Mouse (Mus musculus): ENCODE data around the gene Arhgef11.

The Arhgef11 gene

DNA sequence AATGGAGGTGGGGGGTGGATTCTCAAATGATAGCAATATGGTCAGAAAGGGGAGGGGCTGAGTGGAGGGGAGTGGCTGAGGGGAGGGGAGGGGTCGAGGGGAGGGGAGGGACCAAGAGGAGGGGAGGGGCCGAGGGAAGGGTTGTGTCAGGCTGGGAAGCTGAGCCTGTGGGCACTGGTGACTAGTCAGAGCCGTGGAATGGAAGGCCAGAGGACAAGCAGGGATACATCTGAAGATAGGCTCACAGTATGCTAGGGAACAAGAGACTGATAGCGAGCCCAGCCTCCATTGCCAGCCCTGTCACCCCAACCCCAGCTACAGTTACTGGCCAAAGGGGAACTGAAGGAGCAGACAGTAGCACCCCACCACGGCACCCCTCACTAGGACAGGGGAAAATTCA is 141.3 kb downstream of the Arhgef11 start:
- in situ Hi-C loops (cut with MboI, MseI), result no loop called here

DNA sequence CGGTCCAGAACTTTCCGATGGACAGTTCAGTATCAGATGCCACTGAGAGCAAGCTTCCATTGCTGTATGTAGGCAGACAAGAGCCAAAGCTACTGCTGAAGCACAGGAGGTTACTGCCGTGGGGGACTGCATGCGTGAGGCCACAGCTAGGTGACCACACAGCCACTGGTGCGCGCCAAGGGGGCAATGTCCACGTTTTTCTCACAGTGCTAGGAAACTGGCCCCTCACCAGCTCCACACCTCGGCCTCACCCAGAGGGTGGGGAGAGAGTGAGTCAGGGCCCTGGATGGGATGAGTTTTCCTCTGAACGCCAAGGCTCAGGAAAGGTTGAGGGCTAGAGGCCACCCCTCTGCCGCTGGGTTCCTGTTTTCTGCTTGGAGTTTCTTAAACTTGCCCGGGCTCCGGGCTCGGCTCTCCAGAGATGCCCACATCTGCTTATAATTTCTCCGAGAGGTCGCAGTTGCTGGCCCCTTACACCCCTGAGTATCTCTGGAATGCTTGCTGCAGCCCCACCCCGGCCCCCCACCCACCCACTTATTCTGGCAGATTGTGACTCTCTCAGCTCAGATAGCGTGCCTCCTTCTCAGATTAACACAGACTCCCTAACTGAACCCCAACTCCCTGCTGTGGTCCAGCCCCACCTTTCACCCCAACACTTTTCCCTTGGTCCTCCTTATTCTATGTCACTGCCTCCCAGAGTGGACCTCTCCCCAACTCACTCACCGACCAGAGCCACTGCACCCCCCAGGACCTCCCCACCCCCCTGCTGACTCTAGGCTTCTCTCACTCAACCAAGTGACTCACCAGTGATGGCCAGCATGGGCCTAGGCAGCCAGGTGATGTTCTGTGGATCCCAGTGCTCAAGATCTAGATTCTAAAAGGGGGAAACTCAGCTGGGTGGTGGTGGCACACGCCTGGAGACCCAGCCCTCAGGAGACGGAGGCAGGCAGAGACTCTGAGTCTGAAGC is 144.3 kb downstream of the Arhgef11 start:
- in situ Hi-C loops (cut with MboI, MseI), result no loop called here

DNA sequence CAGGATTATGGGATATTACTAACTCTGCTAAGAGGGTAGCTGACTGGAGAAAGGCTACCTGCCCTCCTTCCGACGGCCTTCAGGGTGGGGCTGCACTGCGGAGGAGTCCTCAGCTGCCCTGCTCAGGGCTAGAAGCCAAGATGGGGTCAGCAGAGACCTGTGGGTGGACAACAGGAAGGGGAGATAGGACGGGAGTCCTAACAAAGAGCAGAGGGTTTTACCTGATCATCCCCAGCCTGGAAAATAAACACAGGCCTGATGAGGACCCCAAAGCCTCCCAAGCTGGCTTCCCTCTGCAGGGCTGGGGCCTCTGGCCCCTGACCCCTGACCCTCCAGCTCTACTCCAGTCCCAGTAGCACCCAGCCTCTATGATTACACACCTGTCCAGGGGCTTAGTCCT is 145.8 kb downstream of the Arhgef11 start:
- in situ Hi-C loops (cut with MboI, MseI), result no loop called here

DNA sequence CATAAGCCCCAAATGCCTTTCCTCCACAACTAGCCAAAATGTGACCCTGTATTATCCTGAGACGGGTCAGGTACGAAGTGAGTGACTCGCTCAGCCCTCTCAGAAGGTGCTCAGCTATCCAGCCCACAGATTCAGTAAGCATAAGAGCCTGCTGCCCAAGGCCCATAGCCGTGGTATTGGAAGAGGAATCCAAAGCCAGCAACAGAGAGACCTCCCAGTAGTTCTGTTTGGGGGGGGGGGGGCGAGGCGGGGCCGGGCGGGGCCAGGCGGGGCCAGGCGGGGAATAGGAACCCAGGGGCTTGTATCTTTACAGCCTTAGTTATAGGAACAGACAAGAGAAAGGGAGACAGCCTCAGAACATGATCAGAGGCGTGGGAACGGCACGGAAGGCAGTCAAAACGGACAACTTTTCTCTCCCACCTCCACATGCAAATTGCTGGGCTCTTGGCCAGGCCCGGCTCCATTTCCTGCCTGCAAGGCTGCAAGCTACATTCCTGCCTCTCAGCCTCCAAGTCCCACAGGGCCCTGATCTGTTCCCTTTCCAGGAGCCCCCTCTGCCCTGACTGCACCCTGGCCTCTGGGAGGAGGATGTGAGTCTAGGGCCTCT is 146.4 kb downstream of the Arhgef11 start:
- in situ Hi-C loops (cut with MboI, MseI), result no loop called here

DNA sequence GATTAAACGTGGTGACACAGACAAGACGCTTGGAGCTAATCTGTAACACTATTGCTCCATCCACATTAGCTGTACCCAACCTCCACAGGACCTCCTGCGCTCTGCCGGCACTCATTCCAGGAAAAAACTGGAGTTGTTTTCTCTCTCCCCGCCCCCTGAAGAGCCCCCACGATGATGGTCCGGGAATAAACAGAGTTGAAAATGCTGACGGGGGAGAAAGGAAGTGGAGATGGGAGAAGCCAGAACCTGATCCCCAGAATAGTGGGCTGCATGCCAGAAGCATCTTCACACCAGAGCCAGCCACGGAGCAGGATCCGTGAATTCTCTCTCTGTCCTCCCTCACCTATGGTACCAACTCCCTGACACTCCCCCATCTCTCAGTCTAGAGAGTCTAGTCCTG is 147.1 kb downstream of the Arhgef11 start:
- in situ Hi-C loops (cut with MboI, MseI), result no loop called here

DNA sequence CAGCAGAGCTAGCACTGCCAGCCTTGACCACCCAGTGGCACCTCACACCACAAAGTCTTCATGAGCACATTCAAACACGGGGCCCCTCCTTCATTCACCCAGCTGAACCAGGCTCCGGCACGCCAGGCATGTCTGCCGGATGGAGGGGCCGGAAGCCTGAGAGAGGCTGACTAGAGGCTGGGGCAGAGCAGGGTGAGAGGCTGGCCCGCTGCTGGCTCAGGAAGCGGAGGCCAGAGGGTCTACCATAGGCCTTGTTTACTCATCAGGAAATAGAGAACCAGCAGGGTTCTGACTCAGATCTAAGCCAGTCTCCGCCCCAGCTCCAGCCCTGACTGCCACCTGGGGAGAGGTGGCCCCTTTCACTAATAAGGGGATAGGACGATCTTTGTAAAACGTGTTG is 147.7 kb downstream of the Arhgef11 start:
- in situ Hi-C loops (cut with MboI, MseI), result no loop called here

DNA sequence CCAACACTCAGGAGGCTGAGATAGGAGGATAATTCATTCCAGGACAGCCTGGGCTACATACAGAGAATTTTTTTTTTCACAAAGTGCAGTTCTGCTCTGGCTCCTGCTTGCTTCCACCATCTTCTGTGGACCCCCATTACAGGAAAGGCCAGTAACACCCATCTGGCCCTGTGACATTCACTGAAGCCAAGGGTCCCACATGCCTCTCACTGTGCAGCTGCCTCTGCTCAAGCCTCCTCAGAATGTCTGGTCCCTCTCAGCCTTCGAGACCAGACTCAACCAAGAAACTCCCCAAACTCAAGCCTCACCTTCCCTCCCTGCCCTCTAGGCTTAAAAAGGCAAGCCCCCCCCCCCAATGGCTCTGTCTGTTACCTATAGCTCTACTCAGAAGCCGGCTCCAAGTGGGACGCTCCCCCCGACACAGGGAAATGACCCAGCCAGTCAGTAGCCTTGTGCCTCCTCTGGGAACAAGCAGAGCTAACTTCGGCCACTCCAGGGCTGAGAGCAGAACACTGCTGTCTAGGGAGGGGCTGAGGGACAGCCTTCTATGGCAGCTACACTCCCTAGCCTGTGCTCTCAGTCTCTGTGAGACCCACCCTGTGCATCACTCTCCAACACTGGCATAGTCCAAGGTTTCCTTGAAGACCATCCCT is 148.4 kb downstream of the Arhgef11 start:
- in situ Hi-C loops (cut with MboI, MseI), result no loop called here

DNA sequence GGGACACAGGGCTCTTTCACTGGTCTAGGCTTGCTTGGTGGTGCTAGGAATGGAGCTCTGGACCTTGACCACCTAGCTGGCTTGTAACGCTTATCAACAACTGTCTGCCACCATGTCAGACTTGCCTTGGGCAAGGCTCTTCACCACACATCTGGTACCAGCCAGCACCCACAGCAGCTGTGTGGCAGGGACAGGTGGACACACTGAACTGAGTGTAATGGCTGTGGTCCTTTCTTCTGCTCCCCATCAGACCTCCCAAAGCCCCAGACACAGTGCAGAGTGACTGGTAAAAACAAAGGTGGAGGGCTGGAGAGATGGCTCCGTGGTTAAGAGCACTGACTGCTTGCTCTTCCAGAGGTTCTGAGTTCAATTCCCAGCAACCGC is 148.9 kb downstream of the Arhgef11 start:
- in situ Hi-C loops (cut with MboI, MseI), result no loop called here

DNA sequence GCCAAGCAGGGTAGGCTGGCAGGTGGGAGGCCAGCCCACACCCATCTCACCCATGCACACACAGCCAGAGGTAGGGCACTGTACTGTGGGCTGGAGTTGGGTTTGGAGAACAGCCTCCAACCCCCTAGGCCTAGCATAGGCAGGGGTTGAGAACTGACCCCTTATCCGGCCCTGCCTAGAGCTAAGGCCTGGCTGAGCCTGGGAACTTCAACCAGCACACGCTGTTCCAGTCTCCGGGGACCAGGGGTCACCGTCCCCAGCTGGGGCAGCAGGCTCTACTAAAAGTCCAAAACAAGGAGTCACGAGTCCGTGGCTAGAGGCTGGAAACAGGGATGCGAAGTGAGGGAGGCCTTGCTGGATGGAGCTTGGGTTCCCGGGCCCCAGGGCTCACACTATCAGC is 150.4 kb downstream of the Arhgef11 start:
- in situ Hi-C loops (cut with MboI, MseI), result no loop called here

DNA sequence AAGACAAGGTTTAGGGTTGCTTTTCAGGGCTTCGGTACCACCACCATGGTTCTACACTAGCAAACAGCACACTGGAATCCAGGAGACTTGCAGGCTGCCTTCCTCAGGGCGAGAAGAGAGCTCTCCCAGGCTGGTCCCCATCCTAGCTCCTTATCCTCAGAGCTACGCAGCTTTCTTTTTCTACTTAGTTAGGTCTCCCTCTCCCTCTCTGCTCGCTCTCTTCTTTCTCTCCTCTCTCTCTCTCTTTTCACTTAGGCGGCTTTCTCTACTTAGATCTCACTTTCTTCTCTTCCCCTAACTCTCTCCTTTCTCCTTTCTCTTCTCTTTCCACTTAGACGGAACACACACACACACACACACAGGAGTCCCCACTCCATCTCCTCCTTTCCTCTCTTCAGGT is 151.1 kb downstream of the Arhgef11 start:
- in situ Hi-C loops (cut with MboI, MseI), result no loop called here

DNA sequence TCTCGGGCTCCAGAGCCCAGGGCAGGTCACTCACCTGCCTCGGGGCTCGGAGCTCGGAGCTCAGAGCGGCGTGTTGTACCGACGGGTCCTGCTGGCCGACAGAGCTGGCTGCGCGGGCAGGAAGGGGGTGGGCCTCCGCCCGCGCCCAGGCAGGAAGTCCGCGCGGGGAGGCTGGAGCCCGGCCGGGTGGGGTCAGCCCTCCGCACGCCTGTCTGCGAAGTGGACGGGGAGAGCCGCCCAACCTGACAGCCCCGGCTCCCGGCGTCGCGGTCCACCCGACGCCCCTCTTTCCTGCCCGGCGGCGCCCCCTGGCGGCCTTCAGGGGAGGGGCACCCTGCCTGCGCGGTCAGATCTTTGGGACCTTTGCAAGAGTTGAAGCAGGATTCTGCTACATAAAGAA is 151.5 kb downstream of the Arhgef11 start:
- in situ Hi-C loops (cut with MboI, MseI), result no loop called here

DNA sequence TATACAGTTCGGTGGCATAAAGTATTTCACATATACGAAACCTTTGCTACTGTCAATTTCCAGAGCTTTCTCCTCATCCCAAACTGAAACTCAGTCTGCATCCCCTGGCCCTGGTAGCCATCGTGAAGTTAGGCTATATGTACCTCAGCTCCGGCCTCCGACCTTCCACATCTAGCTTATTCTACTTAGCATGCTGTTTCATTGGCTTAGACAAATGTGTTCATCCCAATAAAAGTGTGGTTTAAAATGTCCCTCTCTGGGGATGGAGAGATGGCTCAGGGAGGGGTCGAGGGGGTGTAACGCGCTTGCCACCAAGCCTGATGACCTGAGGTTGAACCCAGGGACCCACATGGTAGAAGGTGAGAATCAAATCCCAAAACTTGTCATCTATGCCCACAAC is 152.1 kb downstream of the Arhgef11 start:
- in situ Hi-C loops (cut with MboI, MseI), result no loop called here

DNA sequence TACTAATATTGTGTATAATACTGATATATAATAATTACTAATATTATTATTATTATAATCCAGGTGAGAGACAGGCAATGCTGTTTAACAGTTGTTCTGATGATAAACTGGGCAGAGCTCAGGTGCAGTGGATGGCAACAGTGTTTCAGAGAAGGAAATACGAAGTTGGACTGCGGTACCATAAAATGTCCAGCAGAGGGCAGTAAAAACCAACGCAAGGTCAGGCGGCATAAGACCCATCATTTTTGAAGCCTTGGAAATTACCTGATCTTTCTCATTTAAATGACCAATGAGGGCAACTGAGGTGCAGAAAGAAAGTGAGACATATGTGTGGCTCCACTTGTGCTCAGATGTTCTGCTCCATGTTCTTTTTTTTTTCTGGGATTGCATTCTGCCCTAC is 152.9 kb downstream of the Arhgef11 start:
- in situ Hi-C loops (cut with MboI, MseI), result loop anchor here (5.0 kb wide), 2 partner anchors 47 to 87 kb away; no protein-coding TSS in a partner anchor

DNA sequence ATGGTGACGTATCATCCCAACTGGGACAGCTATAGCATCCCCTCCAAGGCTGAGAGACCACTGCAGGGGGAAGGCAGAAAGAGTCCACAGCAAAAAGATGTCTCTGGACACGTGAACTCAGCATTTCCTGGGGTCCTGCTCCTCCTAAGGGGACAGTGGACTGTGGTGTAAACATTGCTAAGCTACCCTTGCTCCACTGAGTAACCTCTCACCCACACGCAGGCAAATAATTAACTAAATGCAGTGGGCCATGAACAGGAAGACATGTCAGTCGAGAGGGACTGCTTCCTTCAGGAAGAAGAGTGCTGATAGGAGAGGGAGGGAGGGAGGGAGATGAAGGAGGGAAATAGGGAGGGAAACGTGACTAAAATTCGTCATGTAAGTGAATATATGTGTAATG is 153.7 kb downstream of the Arhgef11 start:
- in situ Hi-C loops (cut with MboI, MseI), result loop anchor here (5.0 kb wide), 2 partner anchors 46 to 86 kb away; no protein-coding TSS in a partner anchor

DNA sequence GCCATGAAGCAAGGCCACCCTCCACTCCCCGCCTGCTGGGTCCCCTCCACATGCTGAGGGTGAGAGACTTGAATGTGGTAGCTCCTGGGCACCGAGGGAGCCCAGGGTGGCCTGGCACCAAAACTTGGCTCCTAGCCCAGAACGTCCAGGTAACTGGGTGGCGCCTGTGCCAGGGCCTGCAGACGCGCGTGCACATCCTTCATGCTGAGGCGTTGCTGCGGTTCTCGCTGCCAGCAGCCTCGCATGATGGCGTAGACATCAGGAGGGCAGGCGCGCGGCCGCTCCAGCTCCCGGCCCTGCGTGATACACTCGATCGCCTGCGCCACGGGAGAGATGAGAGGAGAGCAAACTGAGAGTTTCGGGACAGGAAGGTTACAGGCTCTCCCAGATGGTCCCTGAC is 160.9 kb downstream of the Arhgef11 start:
- in situ Hi-C loops (cut with MboI, MseI), result no loop called here

DNA sequence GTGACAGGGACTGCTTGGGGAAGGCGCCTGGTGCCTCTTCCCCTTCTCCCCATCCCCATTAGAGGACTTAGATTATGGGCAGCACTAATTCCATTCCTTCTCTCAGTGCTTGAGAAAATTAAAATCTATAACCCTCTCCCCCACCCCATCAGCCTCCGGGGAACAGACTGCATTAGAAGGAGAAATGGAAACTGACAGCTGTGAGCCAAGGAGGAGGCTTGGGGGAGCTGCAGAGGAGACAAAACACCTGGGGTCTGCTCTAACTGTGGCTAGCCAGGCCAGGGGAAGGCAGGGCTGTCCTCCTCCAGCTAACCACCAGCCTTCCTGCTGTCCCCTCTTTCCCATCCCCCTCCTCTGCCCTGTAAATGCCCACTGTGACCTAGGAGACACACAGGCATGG is 161.7 kb downstream of the Arhgef11 start:
- in situ Hi-C loops (cut with MboI, MseI), result no loop called here

DNA sequence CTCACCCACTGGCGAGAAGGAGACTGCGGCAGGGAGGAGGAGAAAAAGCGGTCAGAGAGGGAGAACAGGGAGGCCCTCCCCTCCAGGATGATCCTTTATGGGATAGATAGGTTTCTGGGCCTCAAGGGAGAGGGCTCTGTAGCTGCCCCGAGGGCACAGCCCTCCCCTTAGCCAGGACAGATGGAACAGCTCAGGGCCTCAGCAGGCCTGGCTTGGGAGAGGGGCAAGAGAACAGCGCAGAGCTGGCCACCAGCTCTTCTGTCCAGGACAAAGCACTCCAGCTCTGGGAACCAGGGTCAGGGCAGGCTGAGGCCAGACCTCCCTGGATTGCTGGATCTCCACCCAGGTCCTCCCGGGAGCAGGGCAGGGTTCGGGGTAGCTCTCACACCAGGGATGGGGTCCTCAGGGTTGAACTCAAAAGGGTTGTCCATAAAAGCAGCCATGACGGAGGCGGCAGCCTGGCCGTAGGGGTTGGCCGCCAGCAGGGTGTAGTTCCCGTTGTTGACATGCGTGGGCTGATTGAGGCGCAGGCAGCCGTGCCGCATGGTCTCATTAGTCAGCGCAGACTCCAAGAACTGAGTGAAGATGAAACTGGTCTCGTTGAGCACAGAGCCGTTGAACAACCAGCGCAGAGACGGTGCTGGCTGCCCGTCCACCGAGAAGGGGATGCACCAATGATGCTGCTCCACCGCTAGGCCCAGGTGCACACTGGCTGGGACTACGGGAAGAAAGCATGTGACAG is 166.1 kb downstream of the Arhgef11 start:
- in situ Hi-C loops (cut with MboI, MseI), result no loop called here

DNA sequence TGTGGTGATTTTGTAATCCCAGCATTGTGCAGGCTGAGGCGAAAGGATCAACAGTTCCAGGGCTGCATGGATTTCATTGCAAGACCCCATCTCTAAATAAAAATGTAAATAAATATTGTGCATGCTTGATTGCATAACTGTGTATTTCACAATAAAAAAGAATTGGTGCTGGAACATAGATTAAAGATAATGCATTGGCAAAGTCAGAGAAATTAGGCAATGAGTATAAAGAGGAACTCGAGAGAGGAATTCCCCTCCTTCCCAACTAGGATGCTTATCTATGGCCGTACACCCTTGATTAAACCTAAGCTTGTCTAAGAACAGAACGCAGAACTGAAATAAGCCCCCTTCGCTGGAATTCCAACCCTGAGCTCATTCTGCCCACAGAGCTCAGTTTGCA is 167.8 kb downstream of the Arhgef11 start:
- in situ Hi-C loops (cut with MboI, MseI), result no loop called here

DNA sequence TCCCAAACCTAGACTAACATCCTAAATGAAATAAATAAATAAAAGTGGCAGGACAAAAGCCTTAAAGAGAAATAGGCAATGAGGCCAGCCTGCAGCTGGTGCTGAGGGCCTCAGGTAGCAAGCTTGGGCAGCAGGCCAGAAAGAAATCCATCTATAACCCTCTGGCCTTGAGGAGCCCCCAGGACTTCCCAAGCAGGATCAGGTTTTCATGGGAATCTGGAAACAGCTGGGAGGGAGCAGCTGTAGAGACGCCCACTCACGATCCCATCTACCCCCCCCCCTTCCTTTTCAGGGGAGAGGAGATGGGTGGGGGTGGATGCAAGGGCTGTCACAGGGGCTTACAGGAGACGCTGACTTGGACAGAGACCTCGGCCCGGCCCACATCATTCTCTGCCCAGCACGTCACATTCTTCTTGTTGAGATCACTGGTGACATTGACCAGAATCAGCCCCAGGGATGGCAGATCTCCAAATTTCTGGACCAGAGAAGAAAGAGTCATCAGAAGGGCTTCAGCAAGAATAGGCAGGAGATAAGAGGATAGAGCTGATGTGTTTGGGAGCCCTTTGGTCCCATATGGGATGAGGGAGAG is 168.4 kb downstream of the Arhgef11 start:
- in situ Hi-C loops (cut with MboI, MseI), result no loop called here
